Comparison of ENCODE assay signal across 22 mouse cellular contexts in genomic region chr17:17398664-17399063, GRCm38 (mm10). TPM values are rescaled to one million over a fixed set of nuclear protein-coding genes. Genes with fewer than 3 reads are reported as not detected.
DNase-seq lines count a peak whose midpoint lies in the region; ATAC-seq lines count a peak whose summit lies in the region.
"Had no signal": no experiment of that assay in that cellular context is flagged by ENCODE, and none has a peak within 500 bp of the region (broad histone marks: within the 10 kb centered on the region; RNA-seq: fewer than 3 reads in every experiment).

No protein-coding gene starts in this region.

- DNase-seq in 416B (ENCODE audit: low read depth): peak; percentile 81
- DNase-seq in embryonic facial prominence, embryonic 10.5 days (ENCODE audit: low spot score): no peak
- no peak for DNase-seq in hindbrain, embryonic 10.5 days (ENCODE audit: low spot score)
- no peak for DNase-seq in left cerebral cortex, adult 8-10 months (ENCODE audit: low spot score in 2 of 2)
- DNase-seq: adrenal gland, postnatal 14 days; cerebellum, adult 18-20 months; cerebellum, adult 9-11 months; cerebellum, postnatal 36 days; embryo, embryonic 11 days; gastrocnemius, adult 2 months; gastrocnemius, postnatal 25 days; heart, adult 11 months; heart, postnatal 10 days; heart, postnatal 4 days; kidney, adult 11 months had no signal

- peaks cover 22% of the 10 kb centered on the region for H3K36me3 ChIP-seq in embryonic facial prominence, embryonic 10.5 days (replicated peaks)
- no peaks in the 10 kb centered on the region; the same call in 1 of the 2 replicates for H3K36me3 ChIP-seq in heart, embryonic 11.5 days (ENCODE audit: control insufficient read depth, insufficient read depth, low read length)
- peaks cover 23% of the 10 kb centered on the region for H3K36me3 ChIP-seq in hindbrain, embryonic 10.5 days
- H3K36me3 ChIP-seq: forebrain, embryonic 12.5 days had no signal

- no peak overlapping the region for H3K27ac ChIP-seq in embryonic facial prominence, embryonic 10.5 days (replicated peaks)
- no peak overlapping the region for H3K27ac ChIP-seq in heart, embryonic 11.5 days (ENCODE audit: low read depth, low read length)
- no peak overlapping the region for H3K27ac ChIP-seq in hindbrain, embryonic 10.5 days
- H3K27ac ChIP-seq: embryonic facial prominence, embryonic 12.5 days; forebrain, embryonic 12.5 days; gastrocnemius, adult 2 months; hindbrain, embryonic 13.5 days had no signal

- WGBS in embryonic facial prominence, embryonic 10.5 days: 77% methylated on average over 2 of the region's 2 CpGs
- WGBS in heart, embryonic 11.5 days (ENCODE audit: insufficient replicate concordance): 69% methylated on average over 2 of the region's 2 CpGs
- 85% methylated on average over 2 of the region's 2 CpGs for WGBS in hindbrain, embryonic 10.5 days

- H3K9me3 ChIP-seq in embryonic facial prominence, embryonic 10.5 days: no peaks in the 10 kb centered on the region
- no peaks in the 10 kb centered on the region for H3K9me3 ChIP-seq in heart, embryonic 11.5 days (replicated peaks; ENCODE audit: control insufficient read depth, low read length)
- H3K9me3 ChIP-seq in hindbrain, embryonic 10.5 days: no peaks in the 10 kb centered on the region
- H3K9me3 ChIP-seq: embryonic facial prominence, embryonic 12.5 days; forebrain, embryonic 12.5 days; hindbrain, embryonic 13.5 days had no signal

- H3K27me3 ChIP-seq in embryonic facial prominence, embryonic 10.5 days (replicated peaks; ENCODE audit: low read depth, poor library complexity, severe bottlenecking): no peaks in the 10 kb centered on the region
- no peaks in the 10 kb centered on the region for H3K27me3 ChIP-seq in heart, embryonic 11.5 days (ENCODE audit: control insufficient read depth, insufficient read depth, low read length)
- no peaks in the 10 kb centered on the region for H3K27me3 ChIP-seq in hindbrain, embryonic 10.5 days (ENCODE audit: insufficient read depth, poor library complexity, severe bottlenecking)
- H3K27me3 ChIP-seq: embryonic facial prominence, embryonic 12.5 days; forebrain, embryonic 12.5 days; hindbrain, embryonic 13.5 days had no signal

- ATAC-seq in CD4-positive, CD25-positive, alpha-beta regulatory T cell, adult 4 months: peak; percentile 19
- ATAC-seq in granulocyte monocyte progenitor cell, adult 5-6 weeks (replicated peaks; ENCODE audit: poor library complexity, severe bottlenecking): peak; percentile 58
- peak; percentile 56 for ATAC-seq in megakaryocyte, adult 5-6 weeks (ENCODE audit: poor library complexity, severe bottlenecking)
- ATAC-seq in heart, embryonic 11.5 days (replicated peaks; ENCODE audit: insufficient number of reproducible peaks, low FRiP score, low TSS enrichment): no peak

- H3K4me3 ChIP-seq in embryonic facial prominence, embryonic 10.5 days: no peak overlapping the region
- H3K4me3 ChIP-seq in heart, embryonic 11.5 days (ENCODE audit: low read depth, low read length): no peak overlapping the region
- H3K4me3 ChIP-seq in hindbrain, embryonic 10.5 days: no peak overlapping the region
- H3K4me3 ChIP-seq: embryonic facial prominence, embryonic 12.5 days; forebrain, embryonic 12.5 days; gastrocnemius, adult 2 months; hindbrain, embryonic 13.5 days had no signal

- H3K4me2 ChIP-seq in heart, embryonic 11.5 days: no peak overlapping the region
- H3K4me2 ChIP-seq: embryonic facial prominence, embryonic 12.5 days; forebrain, embryonic 12.5 days; hindbrain, embryonic 13.5 days had no signal

- peaks cover 15% of the 10 kb centered on the region for H3K4me1 ChIP-seq in embryonic facial prominence, embryonic 10.5 days
- peaks cover 6% of the 10 kb centered on the region; the same call in 1 of the 2 replicates for H3K4me1 ChIP-seq in heart, embryonic 11.5 days (ENCODE audit: control insufficient read depth, insufficient read depth, low read length)
- peaks cover 14% of the 10 kb centered on the region for H3K4me1 ChIP-seq in hindbrain, embryonic 10.5 days (replicated peaks)
- H3K4me1 ChIP-seq: embryonic facial prominence, embryonic 12.5 days had no signal

- no peak overlapping the region for H3K9ac ChIP-seq in heart, embryonic 11.5 days (ENCODE audit: low read depth, low read length)
- H3K9ac ChIP-seq: embryonic facial prominence, embryonic 12.5 days; forebrain, embryonic 12.5 days; hindbrain, embryonic 13.5 days had no signal

RNA-seq across cellular contexts. Expression of gene Lix1, which starts 3.8 kb away (rescaled TPM):
- polyA plus RNA-seq in CD4-positive, CD25-positive, alpha-beta regulatory T cell, adult 4 months (2017; shearing (Covaris generic)): under 1 TPM; 0.30 to 0.32 TPM
- total RNA-seq in granulocyte monocyte progenitor cell, adult 5-6 weeks (2014; fragmentation: Nextera tagmentation): not detected in 2 replicates
- total RNA-seq in granulocyte monocyte progenitor cell, adult 5-6 weeks (2017): not detected in 2 replicates
- total RNA-seq in megakaryocyte, adult 5-6 weeks (2015): not detected in 2 replicates
- total RNA-seq in megakaryocyte, adult 5-6 weeks (2017): not detected in 2 replicates
- polyA plus RNA-seq in embryonic facial prominence, embryonic 10.5 days (2016; fragmentation: Nextera tagmentation; extraction: Ambion mirVana): 74.4 and 83.9 TPM in 2 replicates
- 5.3 and 6.1 TPM in 2 replicates for polyA plus RNA-seq in heart, embryonic 11.5 days (2014; fragmentation: Nextera tagmentation; extraction: Ambion mirVana)
- polyA plus RNA-seq in hindbrain, embryonic 10.5 days (2016; fragmentation: Nextera tagmentation; extraction: Ambion mirVana): 31.6 and 55.2 TPM in 2 replicates
- 10 to 100 TPM; 58.1 to 64.1 (median 62.4) TPM for total RNA-seq in left cerebral cortex, adult 8-10 months (2022)

RNA-seq across cellular contexts. Expression of gene Riok2, which starts 24.6 kb away (rescaled TPM):
- 10 to 100 TPM; 35.3 to 36.4 TPM for polyA plus RNA-seq in CD4-positive, CD25-positive, alpha-beta regulatory T cell, adult 4 months (2017; shearing (Covaris generic))
- total RNA-seq in granulocyte monocyte progenitor cell, adult 5-6 weeks (2014; fragmentation: Nextera tagmentation): 39.3 and 39.8 TPM in 2 replicates
- total RNA-seq in granulocyte monocyte progenitor cell, adult 5-6 weeks (2017): 35.0 and 54.0 TPM in 2 replicates
- total RNA-seq in megakaryocyte, adult 5-6 weeks (2015): 28.0 and 29.2 TPM in 2 replicates
- total RNA-seq in megakaryocyte, adult 5-6 weeks (2017): 33.7 and 40.5 TPM in 2 replicates
- polyA plus RNA-seq in embryonic facial prominence, embryonic 10.5 days (2016; fragmentation: Nextera tagmentation; extraction: Ambion mirVana): 36.0 and 37.3 TPM in 2 replicates
- polyA plus RNA-seq in heart, embryonic 11.5 days (2014; fragmentation: Nextera tagmentation; extraction: Ambion mirVana): 24.1 and 25.3 TPM in 2 replicates
- polyA plus RNA-seq in hindbrain, embryonic 10.5 days (2016; fragmentation: Nextera tagmentation; extraction: Ambion mirVana): 25.9 and 26.4 TPM in 2 replicates
- total RNA-seq in left cerebral cortex, adult 8-10 months (2022): 10 to 100 TPM; 20.2 to 22.3 (median 21.6) TPM
